Mouse (Mus musculus) heart, adult 18-20 months (tissue): Measurements from ENCODE around the gene Neu4. TPM values are rescaled to one million over a fixed set of nuclear protein-coding genes. Genes with fewer than 3 reads are reported as not detected.
A peak's percentile ranks its signal among the peaks of the same experiment; 100 is the strongest.
"Not testable (repeated sequence)": the region's sequence is repeated elsewhere in the genome, so short reads cannot be mapped to it uniquely, and the experiment has no call there.

Source experiments
- DNase-seq, 2 experiments: peaks; one replicate each; pipeline ENCODE4 v3.0.0; 2021 to 2022; ENCODE audit warnings: mixed read lengths in 1 of 2
- long read RNA-seq, 2 experiments: library from polyadenylated mRNA; stranded (forward); transcript quantifications; one replicate each; pipeline ENCODE4 v2.0.0; 2021
- total RNA-seq, 2 experiments: library from RNA; stranded (reverse); gene quantifications; 2 replicates each; pipeline ENCODE4 v1.2.3; 2021

Gene Neu4
- not detected for total RNA-seq
- long read RNA-seq, experiment 1: 0 reads
- long read RNA-seq, experiment 2: 0 reads

- DNase-seq: no peak
These were observed at the start of gene Neu4 for GRCm38 (mm10) chr1:94020151-94020550. Neu4 (plus strand) TSS chr1:94020451.

DNA sequence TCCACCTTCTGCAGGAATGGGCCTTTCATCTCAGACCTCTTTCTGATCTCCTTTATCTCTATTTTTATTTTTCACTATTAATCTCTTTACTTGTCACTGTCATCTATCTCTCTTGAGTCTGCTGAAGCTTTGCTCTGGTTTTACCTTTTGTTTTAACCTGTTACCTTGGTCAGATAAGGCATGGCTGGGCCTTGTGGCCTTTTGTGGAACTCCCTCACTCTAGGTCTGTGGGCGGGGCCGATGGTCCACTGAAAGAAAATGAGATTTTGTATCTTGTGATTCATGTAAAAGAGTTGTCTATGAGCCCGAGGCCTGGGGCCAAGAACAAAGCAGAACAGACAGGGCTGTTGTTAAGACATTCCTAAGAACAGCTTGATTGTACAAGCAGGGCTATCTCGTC lies 49.5 kb upstream of the Neu4 start:
- not testable (repeated sequence) for DNase-seq

- not testable (repeated sequence) for DNase-seq
These were observed 44.5 kb upstream of the Neu4 start for GRCm38 (mm10) chr1:93975764-93976163.

GRCm38 (mm10) chr1:93978287-93978686 lies 42.0 kb upstream of the Neu4 start:
- not testable (repeated sequence) for DNase-seq

DNA sequence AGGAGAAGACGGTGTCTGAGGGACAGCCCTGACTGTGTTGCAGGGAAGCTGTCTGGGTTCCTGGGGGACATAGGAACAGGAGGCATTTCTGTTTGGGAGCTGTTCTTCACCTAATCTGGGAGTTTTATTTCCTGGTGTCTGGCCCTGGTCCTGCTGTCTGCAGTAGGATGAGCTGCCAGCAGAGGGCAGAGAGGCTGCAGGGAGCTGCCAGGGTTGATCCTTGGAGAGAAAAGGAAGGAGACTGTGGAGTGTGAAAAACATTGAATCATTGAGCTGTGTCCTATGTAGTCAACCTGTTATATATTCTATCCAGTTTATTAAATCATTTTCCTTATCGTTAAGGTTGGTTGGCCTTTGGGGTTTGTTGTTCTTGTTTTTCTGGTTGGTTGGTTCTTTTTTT lies 39.3 kb upstream of the Neu4 start:
- not testable (repeated sequence) for DNase-seq

DNA sequence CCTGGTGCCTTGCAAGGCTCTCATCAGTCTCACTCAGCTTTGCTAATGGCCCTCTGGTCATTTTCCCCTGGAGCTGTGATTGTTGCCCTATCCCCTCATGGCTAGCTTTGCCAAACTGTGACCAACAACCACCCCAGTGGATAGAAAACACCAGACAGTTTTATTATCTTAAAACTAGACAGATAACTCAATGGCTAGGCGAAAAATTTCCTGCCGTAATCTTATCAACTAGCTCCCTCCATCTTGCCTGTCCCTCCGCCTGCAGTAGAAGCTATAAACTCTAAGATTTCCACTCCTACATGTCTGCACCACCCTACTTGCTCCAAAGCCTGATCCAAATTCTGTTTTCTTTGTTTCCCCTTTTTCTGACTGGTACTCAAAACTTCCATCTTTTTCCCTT lies 34.1 kb upstream of the Neu4 start:
- DNase-seq: no peak

GRCm38 (mm10) chr1:93988786-93989185 lies 31.5 kb upstream of the Neu4 start:
- no peak for DNase-seq

DNA sequence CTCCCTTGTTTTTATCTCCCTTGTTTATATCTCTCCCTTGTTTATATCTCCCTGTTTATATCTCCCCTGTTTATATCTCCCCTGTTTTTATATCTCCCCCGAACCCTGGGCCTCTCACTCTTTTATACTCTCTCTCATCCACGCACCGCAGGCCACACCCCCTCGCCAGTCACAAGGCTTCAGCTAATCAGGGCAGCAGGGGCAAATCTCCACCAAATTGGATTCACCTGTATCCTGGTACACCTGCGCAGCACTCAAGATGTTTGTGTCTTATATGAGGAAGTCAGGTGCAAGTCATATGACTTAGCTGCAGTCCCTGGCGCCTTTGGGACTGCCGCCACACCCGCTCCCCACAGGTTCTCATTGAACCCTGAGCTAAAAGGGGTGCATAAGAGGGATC lies 30.0 kb upstream of the Neu4 start, which contains the start of gene Gal3st2c:
TSS of gene Gal3st2c (plus strand) at position 301 of the 400 bp plus-strand sequence.
- DNase-seq: not testable (repeated sequence)

DNA sequence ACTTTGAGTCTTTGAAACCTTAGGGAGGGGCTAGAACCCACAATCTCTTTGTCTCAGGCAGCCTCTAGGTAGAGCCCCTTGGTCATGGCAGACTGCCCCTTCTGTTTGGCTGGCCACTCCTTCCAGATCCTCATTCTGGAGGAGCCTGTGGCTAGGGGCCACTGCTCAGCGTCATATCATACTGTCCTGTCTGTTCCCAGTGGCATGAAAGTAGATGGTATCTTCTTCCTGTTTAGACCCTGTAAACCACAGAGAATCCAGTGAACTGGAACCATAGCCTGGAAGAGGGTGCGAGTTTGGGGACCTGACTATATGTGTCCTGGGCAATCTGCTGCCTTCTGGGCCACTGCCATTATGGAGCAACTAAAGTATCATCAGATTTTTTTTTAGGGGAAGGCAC lies 29.2 kb upstream of the Neu4 start:
- DNase-seq: not testable (repeated sequence)

DNA sequence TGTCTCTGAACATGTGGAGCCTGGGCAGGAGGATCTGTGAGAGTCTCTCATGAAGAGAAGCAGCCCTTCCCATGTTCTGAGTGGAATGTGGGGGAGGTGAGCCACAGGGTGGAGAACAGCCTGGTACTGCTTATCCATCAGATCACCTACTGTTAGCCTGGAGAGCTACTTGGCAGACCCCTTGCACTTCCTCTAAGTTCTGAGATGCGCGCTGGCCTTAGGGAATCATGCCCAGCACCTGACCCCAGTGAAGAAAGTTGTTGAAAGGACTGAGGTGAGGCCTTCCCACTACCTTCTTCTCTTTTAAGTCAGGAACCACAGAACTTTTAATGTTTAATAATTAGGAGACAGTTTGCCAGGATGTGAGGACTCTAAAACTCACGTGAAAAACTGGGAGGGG lies 28.8 kb upstream of the Neu4 start:
- not testable (repeated sequence) for DNase-seq

GRCm38 (mm10) chr1:94001023-94001422 lies 19.2 kb upstream of the Neu4 start:
- DNase-seq: no peak

DNA sequence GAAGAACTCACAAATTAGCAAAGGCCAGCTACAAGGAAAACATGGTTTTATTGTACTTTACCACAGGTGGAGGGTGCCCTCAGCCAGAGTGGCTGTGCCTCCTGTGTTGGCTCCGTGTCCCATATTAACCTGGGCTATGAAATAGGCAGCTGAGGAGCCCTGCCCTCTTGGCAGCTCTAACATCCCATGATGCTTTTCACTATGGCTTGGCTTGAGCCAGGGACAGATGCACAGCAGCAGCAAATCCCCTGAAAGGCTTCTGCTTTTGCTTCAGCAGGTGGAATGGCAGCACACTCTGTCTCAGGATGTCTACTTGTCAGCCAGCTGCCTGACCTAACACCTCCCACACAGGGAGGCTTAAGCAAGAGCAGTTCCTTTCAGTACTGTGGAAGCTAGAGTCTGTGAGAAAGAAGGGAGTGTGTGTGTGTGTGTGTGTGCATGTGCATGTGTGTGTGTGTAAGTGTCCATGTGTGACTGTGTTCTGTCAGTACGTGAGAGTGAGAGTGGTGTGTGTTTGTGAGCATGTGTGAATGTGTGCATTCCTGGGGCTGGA lies 14.2 kb upstream of the Neu4 start:
- DNase-seq: not testable (repeated sequence)

DNA sequence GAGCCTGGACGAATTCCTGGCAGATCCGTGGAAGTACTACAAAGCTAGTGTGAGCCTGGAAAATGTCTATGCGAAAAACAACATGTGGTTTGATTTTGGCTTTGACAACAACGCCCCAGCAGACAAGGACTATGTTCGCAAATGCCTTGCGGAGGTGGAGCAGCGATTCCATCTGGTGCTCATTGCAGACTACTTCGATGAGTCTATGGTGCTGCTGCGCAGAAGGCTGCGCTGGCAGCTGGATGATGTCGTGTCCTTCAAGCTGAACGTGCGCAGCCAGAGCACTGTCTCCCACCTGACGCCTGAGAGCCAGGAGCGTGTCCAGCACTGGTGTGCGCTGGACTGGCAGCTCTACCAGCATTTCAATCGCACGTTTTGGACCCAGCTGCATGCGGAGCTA lies 11.4 kb upstream of the Neu4 start:
- not testable (repeated sequence) for DNase-seq

- no peak for DNase-seq
These were observed 8.6 kb upstream of the Neu4 start for GRCm38 (mm10) chr1:94011643-94012042.

DNA sequence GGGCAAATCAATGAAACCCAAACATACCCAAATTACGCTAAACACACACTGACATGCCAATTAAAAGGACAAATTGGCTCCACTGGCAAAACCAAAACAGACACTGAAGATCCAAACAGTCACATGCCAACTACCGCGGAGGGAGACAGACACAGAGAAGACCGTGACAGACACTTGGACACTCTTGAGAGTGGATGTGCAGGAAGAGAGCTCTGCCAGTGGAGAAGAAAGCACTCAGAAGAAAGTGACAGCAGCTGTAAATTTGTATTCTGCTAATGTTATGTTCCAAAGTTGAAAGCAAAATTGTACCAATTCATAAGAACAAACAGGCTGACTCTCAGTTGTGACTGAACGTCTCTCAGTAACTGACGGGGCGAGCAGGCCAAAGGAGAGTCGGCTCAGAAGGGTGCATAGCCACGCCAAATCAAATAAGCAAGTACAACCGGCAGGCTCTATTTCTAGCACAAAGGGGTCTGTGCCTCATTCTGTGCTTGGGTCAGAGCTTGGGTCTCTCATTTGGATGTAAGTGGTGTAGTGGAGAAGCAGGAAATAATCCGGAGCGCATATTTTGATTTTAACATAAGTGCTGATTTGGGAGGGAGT lies 7.4 kb downstream of the Neu4 start:
- no peak for DNase-seq

- no peak for DNase-seq
These were observed 8.5 kb downstream of the Neu4 start for GRCm38 (mm10) chr1:94028741-94029140.

DNA sequence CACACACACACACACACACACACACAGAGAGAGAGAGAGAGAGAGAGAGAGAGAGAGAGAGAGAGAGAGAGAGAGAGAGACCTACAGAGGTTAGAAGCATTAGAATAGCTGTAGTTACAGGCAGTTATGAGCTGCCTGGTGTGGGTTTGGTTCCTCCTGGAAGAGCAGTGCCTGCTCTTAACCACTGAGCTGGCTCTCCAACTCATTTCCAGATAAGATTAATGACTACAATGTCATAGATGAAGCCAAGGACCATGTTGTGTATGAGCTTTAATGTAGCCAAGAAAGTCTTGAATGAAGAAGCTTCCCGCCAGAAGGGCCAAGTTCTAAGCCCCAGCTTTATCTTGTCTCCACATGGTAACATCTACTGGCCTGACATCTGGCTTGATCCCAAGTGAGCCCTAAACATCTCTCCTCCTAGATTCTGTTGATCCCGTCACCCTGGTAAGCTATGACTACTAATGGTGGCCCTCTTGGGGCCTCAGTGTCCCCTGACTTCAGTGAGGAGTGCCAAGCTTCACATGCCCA lies 12.9 kb downstream of the Neu4 start:
- DNase-seq: no peak

DNA sequence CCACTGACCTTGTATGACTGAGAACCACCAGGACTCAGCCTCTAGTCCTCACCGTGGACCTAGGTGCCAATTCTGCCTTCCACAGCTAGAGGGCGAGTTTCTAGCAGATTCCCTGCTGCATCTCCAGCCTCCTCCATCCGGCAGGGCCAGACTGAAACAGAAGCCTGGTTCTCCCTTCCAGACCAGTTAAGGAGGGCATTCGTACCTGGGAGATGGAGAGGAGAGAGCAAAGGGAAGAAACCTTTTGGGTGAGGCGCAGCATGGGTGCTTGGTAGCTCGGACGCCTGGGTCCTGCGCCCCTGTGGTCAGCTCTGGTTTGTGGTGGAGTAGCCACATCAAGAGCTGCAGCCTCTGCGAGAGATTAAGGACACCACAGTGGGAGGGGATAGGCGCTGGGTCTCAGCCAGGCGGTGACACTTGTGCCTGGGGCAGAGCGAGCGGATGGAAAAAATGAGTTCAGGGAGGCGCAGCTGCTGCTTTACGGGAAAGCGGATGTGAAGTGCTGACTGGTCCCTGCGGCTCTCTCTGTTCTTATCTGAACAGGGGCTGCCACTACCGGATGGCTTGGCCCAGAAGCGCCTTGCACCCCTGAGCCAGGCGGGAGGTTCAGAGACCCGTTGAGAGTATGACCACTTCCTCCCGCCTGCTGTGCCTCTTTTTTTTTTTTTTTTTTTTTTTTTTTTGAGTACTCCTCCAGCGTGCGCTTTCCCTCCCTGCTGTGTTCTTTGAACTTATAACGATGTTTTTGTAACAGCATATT lies 14.9 kb downstream of the Neu4 start:
- DNase-seq: peak; percentile 91 to 93

- no peak for DNase-seq
These were observed 20.1 kb downstream of the Neu4 start for GRCm38 (mm10) chr1:94040391-94040790.

- no peak for DNase-seq
These were observed 25.3 kb downstream of the Neu4 start for GRCm38 (mm10) chr1:94045559-94045958.

- DNase-seq: no peak
These were observed 26.3 kb downstream of the Neu4 start for GRCm38 (mm10) chr1:94046544-94046943.

DNA sequence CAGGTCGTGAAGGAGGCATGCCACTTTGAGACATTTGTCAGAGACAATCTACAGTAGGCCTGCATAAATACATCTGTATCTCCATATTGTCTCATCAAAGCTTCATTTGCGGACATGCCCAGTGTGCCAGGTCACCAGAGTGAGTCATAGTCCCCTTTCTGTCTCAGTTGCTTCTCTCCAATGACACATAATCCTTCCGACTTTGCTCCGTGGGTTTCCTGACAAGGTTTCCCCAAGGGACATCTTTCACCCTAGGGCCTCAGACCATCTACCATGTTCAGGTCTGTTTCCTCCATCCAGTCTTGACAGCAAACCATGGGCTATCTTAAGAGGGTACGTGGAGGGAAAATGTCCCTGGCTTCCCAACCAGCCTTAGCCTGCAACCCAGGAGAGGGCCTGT lies 30.9 kb downstream of the Neu4 start:
- no peak for DNase-seq

GRCm38 (mm10) chr1:94052373-94052772 lies 32.1 kb downstream of the Neu4 start, which contains the start of gene Pdcd1:
Pdcd1 (minus strand) TSS chr1:94052553.
- DNase-seq: no peak
